Mouse (Mus musculus) frontal cortex, postnatal 36 days (tissue): ENCODE measurements around the gene Ush1g.

Experiments
- DNase-seq, 2 experiments: peaks; one replicate each; pipeline ENCODE4 v3.0.0; 2022; ENCODE audit warnings: low spot score in 2 of 2

Gene Ush1g

DNA sequence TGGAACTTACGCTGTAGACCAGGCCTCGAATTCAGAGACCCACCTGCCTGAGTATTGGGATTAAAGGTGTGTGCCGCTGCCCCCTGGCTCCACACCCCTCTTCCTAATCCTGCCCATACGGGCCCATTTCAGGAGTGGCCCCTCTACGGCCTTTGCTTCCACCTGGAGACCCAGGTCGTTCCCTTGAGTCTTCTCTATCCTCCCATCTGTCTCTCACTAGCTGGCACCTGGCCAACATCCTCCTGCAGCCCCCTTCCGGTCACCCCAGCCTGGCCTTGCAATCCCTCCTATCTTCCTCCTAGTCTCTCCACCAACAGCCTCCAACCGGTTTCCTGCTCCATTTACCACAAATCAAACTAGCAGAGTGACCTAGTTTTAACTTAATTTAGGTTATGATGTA lies 32.0 kb downstream of the Ush1g start:
- no peak for DNase-seq

GRCm38 (mm10) chr11:115288305-115288704 lies 33.5 kb downstream of the Ush1g start:
- no peak for DNase-seq

- no peak for DNase-seq
These were observed 34.5 kb downstream of the Ush1g start for GRCm38 (mm10) chr11:115287386-115287785.

DNA sequence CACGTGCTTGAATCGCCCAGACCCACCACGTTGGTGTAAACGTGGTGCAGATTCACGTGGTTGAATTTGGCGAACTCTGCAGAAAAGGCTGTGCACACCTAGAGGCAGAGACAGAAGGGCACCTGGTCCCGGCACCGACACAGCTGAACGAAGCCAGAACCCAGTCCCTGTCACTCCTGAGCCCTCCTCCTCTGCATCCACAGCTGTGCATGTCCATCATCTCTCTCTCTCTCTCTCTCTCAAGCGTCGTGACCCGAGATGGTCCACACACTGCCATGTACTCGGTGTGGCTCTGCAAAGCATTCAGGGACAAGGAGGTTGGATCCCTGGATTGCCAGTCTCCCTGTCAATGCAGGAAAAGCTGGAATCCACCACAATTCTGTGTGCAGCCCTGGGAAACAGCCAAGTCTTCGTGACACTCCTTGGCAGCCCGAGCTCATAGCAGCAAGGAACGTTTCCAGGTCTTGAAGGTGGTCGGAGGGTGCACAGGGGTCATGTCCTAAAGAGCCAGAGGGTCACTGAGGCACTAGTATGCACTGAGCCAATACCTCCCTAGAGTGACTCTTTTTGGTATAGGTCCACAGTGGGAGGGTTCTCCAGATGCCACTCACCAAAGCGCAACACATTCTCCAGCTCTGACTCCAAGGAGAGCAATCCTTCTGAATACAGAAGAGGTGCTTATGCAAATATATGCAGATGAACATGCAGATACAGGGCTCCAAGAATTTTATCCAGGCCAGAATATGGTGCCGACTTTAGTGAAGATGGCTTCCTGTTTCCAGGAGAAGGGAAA lies 35.4 kb downstream of the Ush1g start:
- DNase-seq, result peak in 1 of 2 experiments; percentile 54

- no peak for DNase-seq
These were observed 36.6 kb downstream of the Ush1g start for GRCm38 (mm10) chr11:115285282-115285681.

DNA sequence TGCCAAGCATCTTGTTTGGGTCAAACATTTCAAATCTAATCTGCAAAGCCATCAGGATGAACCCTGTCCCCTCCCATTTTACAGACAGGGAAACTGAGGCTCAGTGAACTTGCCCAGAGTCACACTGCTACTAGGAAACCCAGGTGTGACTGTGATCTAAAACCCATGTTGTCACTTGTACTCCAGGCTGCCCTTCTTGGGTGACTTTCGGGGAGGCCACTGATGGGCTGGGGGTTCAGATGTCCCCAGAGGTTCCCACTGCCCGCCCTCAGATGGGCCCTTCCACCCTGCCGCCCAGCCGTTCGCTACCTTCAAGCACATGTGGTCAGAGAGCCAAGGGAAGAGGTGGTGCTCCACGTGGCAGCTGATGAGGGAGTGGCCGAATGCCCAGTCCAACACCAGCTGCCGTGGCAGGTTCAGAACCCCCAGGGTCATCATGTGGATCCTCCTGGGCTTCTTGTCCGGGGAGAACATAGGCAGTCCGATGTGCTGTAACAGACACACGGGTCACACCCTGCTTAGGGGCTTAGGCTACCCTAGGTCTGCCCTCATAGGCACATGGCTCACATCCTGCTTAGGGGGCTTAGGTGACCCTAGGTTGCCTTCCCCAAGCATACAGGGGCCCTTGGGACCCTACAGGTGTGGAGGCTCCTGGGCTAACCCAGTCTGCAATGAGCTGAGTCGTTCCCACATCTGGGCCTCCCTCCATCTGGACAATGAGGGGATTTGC lies 37.8 kb downstream of the Ush1g start:
- no peak for DNase-seq

- no peak for DNase-seq
These were observed 38.4 kb downstream of the Ush1g start for GRCm38 (mm10) chr11:115283486-115283765.

DNA sequence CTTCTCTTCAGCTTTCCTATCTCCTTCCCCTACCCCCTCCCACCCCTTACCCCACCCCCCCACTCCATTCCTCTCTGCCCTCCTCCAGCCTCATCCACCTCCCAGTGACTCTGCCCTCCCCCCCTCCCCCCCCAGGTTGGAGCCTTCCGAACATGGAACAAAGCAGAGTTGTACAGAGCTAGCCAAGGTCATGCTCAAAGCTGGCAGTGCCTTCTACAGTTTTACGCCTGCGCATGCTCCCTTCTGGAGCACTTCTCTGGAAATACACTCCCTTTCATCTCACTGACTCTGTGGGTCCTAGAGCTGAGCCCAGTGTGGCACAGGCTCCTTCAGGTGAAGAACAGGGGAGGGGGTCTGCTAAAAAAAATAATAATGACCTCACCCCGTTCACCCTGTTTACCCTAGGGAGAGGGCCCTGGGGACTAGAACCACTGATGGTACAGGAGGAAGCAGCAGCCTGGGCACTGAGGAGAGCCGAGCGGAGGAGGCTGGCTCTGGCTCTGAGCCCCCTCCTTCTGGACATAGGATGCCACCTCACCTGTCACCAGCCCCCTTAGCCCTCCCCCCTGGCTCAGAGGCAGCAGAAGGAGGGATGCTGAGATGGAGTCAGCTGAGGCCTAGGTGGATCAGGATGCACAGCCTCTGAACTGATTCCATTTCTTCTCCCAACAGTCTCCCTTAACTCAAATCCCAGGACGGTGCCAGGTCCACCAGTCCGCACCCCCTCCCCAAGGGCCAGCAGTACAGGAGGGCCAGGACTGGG lies 38.9 kb downstream of the Ush1g start:
- no peak for DNase-seq

DNA sequence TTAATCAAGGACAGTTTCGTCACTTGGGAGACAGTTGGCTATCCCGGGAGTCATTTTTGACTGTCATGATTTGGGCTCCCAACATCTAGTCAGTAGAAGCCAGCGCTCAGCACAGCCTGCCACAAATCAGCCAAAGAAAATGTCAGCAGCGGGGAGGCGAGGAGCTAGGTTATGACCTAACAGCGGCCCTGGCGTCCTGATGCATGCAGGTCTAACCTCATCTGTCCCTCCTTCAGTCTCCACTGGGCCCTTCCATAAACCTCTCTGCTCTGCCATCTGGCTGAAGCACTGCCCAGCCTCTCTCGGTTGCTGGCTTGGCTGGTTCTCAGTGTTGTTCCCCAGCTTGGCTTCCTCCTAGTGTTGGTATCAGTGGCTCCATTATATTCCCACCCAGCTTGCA lies 39.5 kb downstream of the Ush1g start:
- DNase-seq, result peak in 1 of 2 experiments; percentile 28

GRCm38 (mm10) chr11:115279726-115280125 lies 42.1 kb downstream of the Ush1g start:
- no peak for DNase-seq

DNA sequence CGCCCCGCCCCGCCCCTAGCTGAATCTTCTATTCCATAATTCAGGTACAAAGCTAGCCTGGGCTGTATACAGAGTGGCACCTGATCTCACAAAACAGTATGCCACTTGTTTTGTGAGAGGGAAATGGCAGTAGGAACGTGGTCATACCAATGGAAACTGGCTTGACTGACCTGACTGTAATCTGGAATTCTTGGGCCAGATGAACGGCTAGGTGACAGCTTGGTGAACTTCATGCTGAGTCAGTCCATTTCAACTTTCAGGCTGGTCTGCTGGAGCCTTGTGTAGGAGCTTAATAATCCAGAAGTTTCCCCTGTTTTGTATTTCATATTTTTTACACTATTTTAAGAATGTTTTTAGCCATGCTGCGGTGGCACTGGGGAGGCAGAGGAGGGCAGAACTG lies 43.7 kb downstream of the Ush1g start:
- no peak for DNase-seq

- DNase-seq, result no peak
These were observed 44.3 kb downstream of the Ush1g start for GRCm38 (mm10) chr11:115277604-115277975.

GRCm38 (mm10) chr11:115276780-115277603 lies 44.8 kb downstream of the Ush1g start, which contains the start of gene Fdxr:
Fdxr (minus strand) TSS chr11:115277050.
- DNase-seq, result peak; percentile 97 to 99

DNA sequence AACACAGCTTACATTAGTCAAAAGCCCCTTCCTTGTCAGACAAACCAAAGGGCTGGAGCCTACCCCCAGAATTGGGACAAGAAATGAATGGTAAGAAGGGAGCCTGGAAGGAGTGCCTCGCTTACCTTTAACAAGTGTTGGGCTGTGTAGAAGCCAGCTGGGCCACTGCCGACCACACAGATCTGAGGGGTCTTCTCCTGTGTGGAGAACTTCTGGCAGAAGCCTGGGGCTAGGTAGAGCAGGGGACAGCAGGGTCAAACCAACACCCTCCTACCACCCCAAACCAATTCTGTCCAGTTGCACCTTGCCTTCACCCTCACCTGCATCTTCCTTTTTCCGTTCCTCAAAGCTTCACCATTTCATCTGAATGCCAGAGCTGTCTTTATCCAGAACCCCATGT lies 45.9 kb downstream of the Ush1g start:
- DNase-seq, result no peak

DNA sequence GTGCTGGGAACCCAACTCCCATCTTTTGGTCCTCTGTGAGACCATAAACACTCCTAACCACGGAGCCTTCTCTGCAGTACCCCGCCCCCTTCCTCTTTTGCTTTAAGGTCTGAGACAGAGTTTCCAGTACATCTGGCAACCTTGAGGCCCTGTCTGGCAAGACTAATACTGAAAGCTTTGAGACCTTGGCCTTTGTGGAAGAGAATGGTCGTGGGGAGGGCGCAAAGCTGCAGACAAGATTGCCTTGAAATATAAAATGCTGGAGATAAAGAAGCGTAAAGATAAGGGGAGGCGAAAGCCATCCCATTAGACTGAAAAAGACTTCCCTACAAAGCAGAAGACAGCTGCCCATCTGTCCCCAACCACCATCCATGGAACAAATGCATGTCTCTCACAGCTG lies 46.3 kb downstream of the Ush1g start:
- DNase-seq, result no peak

DNA sequence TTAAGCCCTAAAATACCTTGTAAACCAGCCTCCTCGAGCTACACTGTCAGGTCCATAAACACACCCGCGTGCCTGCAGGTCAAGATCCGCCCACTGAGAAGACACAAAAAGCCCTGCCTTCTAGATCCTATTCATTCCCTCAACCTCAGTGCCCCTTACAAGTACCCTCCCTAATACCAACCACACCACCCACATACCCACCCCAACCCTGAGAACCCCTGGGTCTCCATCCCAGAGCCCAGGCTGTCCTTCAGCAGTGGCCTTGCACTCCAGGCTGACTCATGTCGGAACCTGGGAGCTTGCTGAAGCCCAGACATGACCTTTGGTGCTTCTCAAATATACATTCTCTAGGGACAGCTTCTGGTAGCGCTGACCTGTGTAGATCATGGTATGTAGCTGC lies 47.1 kb downstream of the Ush1g start:
- DNase-seq, result no peak

DNA sequence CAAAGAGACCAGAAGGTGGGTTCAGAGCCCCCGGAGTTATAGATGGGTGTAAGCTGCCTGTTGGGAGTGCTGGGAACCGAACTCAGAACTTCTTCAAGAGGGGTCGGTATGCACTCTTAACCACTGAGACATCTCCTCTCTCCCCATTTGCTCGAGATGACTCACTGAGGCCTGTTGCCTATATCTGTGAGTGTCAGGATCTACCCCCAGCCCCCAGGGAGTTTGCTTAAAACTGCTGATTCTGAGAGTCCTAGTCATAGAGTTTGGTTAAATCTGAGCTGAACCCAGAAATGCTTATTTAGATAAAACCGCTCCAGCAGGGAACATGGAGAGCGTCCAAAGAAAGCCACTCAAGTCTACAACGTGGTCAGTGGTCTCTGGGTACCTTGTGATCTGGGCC lies 47.7 kb downstream of the Ush1g start:
- no peak for DNase-seq

DNA sequence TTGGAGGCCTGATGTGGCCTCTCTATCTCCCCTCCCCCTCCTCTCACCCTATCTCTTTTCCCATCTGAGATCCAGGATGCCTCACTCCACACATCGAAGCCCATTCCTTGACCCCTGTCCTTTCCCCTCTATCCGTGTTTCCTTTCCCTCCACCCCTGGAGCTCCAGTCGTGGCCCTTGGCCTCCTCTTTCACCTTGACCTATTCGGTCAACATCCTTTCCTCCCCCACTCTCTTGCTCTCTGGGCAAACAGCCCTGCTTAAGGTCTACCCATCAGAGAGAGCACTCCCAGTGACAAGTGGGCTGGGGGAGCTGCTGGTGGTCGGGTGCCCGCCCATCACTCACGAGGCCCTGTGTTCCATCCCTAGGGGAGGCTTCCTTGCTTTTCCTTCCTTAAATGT lies 48.1 kb downstream of the Ush1g start:
- no peak for DNase-seq

GRCm38 (mm10) chr11:115272894-115273498 lies 48.8 kb downstream of the Ush1g start:
- no peak for DNase-seq

- no peak for DNase-seq
These were observed 50.4 kb downstream of the Ush1g start for GRCm38 (mm10) chr11:115271481-115271880.

GRCm38 (mm10) chr11:115271052-115271451 lies 50.8 kb downstream of the Ush1g start:
- DNase-seq, result no peak
